Mouse (Mus musculus): ENCODE measurements around the gene Camsap1. TPM values are rescaled to one million over a fixed set of nuclear protein-coding genes. Genes with fewer than 3 reads are reported as not detected.

The Camsap1 gene
- 10 to 100 TPM; 27.7 to 47.2 TPM for total RNA-seq (2023)

GRCm38 (mm10) chr2:25983159-25983907 lies at the start of gene Camsap1:
Gene Camsap1, minus strand, starts transcription at chr2:25983282.

GRCm38 (mm10) chr2:26021561-26022257 lies 38.6 kb upstream of the Camsap1 start, which contains the start of gene Ubac1:
Gene Ubac1, minus strand, starts transcription at chr2:26021747.

Other genes with a start within 250 kb of the Camsap1 start
- gene Obp2b, start 246.3 kb downstream of the Camsap1 start, total RNA-seq (2023), result not detected
- not detected for gene Lcn3, start 217.7 kb downstream of the Camsap1 start, total RNA-seq (2023)
- not detected for gene Lcn11, start 206.3 kb downstream of the Camsap1 start, total RNA-seq (2023)
- not detected for gene Gm13539, start 201.0 kb downstream of the Camsap1 start, total RNA-seq (2023)
- not detected for gene Glt6d1, start 167.4 kb downstream of the Camsap1 start, total RNA-seq (2023)
- not detected for gene Lcn9, start 160.1 kb downstream of the Camsap1 start, total RNA-seq (2023)
- not detected for gene Sohlh1, start 136.0 kb downstream of the Camsap1 start, total RNA-seq (2023)
- not detected for gene Kcnt1, start 119.5 kb downstream of the Camsap1 start, total RNA-seq (2023)
- gene Ubac1, start 38.5 kb upstream of the Camsap1 start, total RNA-seq (2023), result 10 to 100 TPM; 31.4 to 34.7 TPM
- gene Nacc2, start 139.9 kb upstream of the Camsap1 start, total RNA-seq (2023), result 1 to 10 TPM in 1 of 2 experiments, under 1 TPM in 1; 0.42 to 1.9 TPM
- not detected for gene Lhx3, start 225.0 kb upstream of the Camsap1 start, total RNA-seq (2023)